Mouse (Mus musculus): ENCODE results near the gene Atp8a2.
"Not testable (repeated sequence)": the region's sequence is repeated elsewhere in the genome, so short reads cannot be mapped to it uniquely, and the experiment has no call there.

The Atp8a2 gene

DNA sequence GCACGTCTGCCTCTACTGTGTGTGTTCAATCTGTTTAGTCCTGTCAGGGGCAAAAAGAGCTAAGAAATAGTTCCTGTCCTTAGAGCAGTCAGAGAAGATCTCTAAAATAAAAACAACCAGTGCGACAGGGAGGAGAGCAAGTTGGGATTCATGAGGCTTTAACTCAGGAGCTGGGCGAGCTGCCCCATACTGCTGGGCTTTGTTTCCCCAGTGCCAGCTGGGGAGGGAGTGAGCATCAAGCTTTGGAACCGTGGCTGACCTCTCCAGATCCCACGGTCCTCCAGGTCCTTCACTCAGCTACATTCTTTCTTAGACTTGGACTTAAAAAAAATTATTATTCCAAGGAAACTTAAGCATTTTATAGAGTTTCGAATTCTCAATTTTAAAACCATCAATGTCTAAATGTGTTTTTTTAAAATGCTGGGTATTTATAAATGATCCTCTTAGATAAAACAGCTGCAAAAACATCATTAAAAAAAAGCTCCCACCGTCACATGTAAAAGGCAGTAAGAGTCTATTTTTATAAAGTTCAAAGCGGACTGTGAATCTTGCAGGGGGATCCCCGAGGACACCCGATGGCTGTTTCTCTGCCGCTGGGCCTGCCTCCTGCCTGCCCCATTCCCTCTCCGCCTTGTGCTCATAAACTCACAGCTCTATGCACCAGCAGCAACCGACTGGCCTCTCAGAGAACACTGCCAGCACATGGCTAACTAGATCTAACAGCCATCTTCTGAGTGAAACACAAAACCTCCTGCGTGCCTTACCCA, 350.2 kb downstream of the Atp8a2 start:
- no peak for DNase-seq (ENCODE audit: low spot score in 2 of 2)

DNA sequence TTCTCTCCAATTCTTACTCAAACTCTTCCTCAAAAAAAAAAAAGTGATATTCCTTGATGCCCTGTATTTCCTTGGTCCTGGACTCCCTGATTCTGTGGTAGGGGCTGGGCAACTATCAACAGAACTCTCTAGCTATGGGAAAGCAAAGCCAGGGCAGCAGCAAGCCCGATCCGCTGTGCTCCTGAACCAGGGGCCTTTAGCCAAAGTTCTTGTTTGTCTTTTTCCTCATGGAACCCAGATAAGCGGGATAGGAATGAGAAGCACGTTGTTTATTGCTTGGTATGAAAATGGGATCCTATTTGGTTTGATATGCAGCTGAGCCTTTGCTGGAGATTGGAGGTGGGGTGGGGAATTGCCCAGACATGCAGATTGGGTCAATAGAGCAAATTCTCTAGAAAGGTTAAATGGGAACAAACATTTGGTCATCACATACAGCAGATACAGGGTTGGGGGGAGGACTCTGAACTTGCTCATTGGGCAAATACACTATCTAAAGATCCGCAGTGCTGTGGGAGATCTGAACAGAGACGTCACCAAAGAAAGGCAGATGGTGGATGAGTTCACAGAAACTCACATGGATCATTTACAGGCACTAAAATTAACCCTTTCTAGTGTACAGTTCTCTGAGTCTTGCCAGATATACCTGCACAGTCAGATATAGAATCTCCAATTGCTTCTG, 353.6 kb downstream of the Atp8a2 start:
- DNase-seq (ENCODE audit: low spot score in 2 of 2), result peak in 1 of 2 experiments; percentile 8

DNA sequence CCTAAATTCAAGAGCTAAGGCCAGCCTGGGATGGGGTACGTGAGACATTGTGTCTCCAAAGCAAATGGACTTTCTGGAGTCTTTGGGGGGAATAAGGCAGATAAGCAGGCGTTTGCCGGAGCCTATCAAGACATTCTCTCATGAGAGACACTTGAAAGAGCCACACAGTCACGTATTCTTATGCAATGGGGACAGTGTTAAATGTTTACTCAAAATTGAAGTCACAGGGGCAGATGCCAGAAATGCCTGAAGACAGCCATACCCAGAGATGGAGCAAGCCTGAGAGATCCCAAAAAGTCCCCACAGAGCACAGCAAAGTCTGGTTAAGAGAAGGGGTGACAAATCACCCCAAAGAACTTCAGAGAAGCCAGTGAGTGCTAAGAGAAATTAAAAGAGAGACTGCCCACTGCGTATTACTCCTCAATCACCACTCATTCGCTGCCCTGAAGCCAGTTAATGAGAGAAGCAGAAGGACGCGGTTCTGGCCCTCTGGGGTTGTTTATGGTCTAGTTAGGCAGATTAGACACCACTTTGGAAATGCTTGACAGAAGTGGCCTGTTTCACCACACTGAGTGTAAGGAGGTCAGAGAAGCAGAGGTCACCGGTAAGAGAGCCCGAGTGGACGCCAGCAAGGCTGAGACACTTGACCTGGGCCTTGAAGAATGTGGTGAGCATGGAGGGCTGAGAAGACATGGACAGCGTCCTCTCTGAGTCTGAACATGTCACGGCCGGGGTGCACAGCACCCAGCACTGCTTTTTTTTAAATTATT, 356.8 kb downstream of the Atp8a2 start:
- no peak for DNase-seq (ENCODE audit: low spot score in 2 of 2)

DNA sequence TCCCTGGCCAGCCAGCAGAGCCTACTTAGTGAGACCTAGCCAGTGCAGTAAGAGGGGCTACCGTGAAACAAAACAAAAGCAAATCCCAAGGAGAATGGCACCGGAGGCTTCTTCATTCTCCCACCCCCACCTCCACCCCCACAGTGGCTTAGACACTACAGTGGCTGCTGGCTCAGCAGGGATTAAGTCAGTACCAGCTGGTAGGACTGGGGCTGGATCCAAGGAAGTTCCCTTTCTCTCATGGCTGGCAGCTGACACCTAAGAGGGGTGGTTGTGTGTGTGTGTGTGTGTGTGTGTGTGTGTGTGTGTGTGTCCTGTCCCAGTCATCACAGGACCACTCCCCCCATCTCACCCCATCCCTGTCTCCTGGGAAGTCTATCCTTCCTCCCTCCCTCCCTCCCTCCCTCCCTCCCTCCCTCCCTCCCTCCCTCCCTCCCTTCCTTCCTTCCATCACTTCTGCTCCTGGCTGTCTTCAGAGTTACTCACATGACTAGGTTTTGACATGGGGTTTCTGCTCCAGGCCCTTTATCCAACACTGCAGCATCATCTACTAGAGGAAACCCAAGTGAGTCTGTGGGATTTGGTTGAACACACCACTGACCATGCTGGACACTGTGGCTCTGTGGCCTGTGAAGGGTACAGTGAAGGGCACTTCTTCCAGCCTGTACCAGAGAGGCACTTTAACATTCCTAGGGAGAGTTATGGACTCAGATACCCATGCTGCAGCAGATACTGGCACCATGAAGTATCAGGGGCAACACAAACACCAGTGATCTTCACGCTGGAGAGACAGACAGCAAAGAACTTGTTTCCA, 358.3 kb downstream of the Atp8a2 start:
- not testable (repeated sequence) for DNase-seq (ENCODE audit: low spot score in 2 of 2)

DNA sequence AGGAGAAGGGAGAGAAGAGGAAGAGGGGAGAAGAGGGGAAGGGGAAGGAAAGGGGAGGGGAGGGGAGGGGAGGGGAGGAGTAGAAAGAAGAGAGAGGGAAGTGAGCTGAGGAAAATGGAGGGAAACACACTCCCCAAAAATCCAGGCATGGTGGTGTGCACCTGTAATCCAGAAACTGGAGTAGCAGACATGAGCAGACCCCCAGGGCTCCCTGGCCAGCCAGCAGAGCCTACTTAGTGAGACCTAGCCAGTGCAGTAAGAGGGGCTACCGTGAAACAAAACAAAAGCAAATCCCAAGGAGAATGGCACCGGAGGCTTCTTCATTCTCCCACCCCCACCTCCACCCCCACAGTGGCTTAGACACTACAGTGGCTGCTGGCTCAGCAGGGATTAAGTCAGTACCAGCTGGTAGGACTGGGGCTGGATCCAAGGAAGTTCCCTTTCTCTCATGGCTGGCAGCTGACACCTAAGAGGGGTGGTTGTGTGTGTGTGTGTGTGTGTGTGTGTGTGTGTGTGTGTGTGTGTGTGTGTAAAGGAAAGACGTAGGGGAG, 359.2 kb downstream of the Atp8a2 start:
- DNase-seq (ENCODE audit: low spot score in 2 of 2), result not testable (repeated sequence)

DNA sequence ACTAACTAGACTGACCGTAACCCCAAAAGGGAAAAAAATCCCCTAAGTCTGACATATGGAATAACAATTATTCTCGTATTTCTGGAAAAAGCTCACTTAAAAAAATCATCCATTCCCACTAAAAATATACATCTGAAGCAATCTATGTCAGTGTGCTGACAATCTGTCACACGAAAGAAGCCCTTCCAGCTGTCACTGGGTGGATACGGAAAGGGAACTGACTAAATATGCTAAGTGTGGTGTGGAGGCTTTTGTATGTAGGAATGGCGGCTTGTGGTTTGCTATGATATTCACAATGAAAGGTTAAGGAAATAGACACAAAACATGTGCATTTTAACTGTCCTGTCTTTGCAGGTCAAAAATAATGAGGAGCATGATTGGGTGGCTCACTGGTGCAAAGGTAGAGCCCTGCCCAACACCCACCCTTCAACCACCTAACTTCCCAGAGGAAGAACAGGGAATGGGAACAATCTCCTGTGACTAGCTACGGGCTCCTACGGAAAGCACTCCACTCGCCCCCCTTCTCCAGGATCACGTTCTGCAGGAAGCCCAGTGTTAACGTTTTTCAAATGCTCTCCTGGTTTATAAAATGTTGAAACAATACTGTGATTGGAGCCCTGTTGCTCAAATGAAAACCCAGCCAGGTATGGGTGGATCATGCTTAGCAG, 360.0 kb downstream of the Atp8a2 start:
- no peak for DNase-seq (ENCODE audit: low spot score in 2 of 2)

DNA sequence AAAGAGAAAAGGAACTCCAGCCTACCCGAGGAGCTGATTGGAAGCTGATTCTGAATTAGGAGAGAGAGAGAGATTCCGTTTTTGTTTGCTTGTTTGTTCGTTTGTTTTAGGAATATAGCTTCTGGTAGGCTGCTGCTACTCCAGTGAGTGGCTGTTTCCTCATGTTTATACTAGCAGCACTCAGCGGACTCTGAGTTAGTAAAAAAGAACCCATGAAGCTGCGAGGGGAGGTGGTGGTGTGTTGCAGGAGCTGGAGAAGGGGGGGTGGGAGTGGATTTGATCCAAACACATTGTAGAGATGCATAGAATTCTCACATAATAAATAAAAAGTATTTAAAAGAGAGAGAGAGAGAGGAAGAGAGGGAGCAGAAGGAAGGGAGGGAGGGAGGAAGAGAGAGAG, 367.4 kb downstream of the Atp8a2 start:
- DNase-seq (ENCODE audit: low spot score in 2 of 2), result no peak

DNA sequence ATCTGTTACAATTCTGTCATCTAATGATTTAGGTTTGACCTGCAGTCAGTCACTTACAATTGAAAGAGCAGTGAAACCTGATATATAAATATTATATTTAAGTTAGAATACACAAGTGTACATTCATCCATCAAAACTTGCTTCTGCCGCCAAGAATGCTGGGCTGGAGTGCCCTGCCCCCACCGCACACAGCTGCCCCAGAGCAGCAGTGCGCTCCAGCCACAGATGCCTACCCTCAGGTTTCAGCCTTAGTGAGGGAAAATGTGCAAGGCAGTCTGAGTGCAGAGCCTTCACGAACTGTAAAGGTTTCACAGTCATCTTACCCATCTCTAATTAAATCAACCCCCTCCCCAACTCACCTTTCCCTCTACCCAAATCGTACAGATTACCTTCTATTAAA, 369.6 kb downstream of the Atp8a2 start:
- DNase-seq (ENCODE audit: low spot score in 2 of 2), result no peak

DNA sequence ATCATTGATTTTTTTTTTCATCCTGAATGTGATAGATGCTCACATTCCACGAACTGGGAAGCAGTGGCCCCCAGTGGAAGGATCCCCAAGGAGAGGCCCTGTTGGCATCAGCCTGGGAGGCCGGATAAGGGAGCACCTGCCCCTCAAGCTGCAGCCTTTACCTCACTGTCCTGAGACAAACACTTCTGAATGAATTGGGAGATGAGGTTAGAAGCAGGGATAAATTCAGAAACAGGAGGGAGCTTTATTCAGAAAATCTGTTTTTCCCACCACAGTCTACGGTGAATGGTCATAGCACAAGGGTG, 376.9 kb downstream of the Atp8a2 start:
- DNase-seq (ENCODE audit: low spot score in 2 of 2), result no peak

DNA sequence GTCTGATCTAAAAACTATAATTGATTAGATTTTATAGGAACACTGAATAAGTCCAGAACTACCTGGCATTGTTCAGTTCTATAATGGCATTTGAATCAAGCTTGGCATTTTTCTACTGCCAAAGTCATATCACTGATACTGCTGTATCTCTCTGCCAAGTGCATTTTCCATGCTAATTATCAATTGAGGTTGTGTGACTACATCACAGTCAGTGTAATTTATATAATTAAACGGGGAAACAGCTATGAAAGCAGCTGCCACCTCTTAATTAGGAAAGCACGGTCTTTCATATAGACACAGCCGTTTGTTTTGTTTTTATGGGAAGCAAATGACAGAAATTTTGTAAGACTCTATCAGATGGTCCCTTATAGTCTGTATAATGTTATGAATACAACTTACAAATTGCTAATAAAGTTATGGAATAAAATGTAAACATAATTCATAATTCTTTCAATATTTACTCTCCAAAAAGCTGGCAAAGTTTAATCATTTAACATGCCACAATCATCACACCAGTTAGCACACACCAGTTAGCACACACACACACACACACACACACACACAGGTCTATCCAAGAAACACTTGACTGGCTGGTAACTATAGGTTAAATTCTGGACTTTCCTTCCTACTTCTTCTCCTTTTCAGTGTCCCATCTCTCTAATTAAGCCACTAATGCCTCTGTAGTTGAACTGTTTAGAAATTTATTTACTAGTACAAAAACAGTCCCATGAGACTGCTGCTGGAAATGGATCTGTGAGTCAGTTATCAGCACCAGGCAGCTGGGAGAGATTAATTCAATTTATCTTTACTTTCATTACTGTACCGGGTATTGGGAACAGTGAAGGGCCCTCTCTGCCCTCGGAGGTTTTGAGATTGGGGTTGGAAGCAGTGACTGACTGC, 377.5 kb downstream of the Atp8a2 start:
- DNase-seq (ENCODE audit: low spot score in 2 of 2), result no peak

DNA sequence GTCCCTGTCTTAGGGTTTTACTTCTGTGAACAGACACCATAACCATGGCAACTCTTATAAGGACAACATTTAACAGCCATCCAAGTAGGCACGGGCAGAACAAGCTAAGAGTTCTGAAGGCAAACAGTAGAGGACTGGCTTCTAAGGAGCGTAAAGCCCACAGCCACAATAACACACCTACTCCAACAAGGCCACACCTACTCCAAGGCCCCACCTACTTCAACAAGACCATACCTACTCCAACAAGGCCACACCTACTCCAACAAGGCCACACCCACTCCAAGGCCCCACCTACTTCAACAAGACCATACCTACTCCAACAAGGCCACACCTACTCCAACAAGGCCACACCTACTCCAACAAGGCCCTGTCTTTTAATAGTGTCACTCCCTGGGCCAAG, 386.7 kb downstream of the Atp8a2 start:
- DNase-seq (ENCODE audit: low spot score in 2 of 2), result not testable (repeated sequence)

DNA sequence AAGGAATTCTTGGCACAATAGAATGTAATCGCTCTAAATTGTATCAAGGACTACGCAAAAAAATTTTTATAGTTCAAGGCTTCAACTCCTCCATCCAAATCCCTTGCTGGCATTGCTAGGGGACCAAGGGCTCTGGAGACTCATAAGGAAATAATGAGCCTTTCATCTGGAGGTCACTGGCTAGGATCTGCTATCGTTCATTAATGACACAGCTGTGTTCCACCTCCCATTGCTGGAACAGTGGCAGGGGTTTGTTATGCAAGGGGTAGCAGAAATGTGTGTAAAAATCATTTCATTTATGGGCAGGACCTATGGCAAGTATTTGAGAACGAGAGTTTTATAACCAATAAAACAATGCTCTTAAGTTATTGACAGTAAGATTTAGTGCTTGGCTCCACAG, 387.2 kb downstream of the Atp8a2 start:
- no peak for DNase-seq (ENCODE audit: low spot score in 2 of 2)

DNA sequence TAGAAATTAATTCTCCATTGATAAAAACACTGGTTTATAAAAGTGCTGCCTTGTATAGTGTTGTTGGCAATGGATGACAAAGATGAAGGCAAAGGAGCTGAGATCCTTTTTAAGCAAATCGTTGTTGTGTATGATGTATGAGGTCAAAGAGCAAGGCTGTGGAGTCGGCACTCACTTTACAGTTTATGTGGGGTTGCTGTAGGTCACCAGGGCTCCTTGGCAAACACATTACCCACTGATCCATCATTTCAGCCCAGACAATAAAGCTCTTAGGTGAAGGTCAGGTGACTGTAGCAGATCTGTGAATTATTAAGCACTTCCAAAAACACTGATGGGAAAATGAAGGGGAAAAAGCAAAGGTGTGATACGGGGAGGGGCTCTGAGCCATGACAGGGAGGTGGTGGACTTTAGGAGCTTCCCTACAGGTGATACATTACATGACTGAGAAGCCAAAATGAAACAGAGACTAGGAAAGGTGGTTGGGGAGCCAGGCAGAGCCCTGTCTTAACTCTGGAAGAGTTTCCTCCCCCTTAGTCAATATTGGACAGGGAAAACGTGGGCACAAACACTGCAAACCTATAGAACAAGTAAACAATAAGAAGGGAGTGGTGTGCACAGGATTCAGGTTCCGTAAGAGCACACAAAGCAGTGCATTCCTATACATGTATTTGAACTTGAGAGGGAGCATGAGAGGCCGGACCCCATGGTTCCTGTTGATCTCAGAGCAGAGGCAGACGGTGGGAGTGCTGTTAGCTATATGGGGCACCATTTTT, 389.3 kb downstream of the Atp8a2 start:
- no peak for DNase-seq (ENCODE audit: low spot score in 2 of 2)

DNA sequence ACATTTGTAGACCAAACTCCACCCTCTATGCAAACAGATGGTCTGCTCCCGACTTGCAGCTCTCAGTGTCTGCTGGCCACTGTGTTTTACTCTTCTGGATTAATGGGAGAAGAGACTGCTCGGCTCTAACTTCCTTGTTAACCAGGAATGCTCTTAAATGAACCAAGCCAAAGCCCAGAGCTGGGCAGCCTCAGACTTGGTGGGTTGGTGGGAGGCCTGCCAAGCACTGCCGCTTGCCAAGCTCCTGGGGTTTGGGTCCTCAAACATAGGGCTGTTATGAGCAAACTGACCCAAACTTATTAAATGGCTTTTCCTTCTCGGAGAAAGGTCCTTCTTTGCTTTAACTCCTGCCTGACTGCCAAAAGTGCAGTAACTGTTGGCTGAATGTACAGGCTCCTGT, 390.1 kb downstream of the Atp8a2 start:
- peak in 1 of 2 experiments; percentile 3 for DNase-seq (ENCODE audit: low spot score in 2 of 2)

DNA sequence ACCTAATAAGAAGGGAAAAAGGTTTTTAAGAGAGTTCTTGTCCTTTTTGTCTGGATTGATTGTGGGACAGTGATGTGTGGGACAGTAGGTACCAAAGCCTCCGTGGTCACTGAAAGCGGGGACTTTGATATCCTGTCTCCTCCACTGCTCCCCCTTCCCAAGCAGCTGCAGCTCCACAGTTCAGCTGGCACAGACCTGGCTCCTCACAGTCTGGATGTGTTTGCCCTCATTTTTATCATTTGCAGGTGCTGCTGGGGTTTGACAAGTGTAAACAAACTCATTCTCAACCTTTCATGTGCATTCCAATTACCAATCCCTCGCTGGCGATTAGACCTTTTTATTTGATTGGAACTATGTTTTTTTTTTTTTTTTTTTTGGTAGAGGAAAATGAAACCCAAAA, 390.8 kb downstream of the Atp8a2 start:
- no peak for DNase-seq (ENCODE audit: low spot score in 2 of 2)

DNA sequence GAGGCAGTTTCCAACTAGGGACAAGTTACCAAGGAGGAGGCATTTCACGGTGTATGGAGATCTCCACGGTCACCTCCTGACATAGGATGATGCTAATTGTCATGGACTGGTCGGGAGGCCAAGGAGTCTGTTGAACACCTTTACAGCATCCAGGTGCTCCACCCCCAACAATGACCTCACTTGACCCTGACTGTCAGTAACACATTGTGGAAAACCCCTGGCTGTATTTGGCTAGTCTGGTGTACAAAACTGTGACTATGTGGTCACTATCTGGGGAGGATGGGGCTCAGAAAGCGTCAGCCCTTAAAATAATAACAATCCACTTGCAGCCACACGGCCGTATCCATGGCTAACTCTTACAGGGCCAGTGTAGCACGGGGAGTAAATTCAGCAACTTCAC, 391.3 kb downstream of the Atp8a2 start:
- DNase-seq (ENCODE audit: low spot score in 2 of 2), result no peak

DNA sequence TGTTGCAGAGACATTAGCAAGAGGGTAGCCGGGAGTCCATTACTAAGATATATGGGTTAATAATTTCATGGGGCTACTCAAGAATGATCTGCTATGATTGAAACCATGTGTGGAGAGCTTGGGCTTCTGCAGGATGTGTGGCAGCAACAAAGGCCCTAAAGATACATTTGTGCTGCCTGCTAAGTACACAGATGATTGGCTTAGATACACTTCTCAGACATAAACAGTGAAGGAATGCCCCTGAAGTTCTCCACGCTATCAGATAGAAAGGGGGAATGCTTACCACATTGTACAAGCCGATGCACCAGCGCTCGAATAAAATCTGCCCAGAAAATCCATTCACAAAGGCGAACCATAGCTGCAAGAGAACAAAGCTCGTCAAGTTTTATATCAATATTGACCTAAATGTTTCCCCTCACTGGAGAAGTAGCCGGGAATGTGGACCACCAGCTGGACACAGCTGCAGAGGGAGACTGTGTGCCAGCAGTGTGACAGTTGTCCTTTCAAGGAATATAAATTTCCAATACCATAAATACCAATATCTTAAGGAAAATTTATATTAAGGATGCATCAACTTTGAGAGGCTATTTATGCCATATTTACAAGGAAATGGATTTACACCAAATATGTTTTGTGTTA, 394.9 kb downstream of the Atp8a2 start:
- no peak for DNase-seq (ENCODE audit: low spot score in 2 of 2)

DNA sequence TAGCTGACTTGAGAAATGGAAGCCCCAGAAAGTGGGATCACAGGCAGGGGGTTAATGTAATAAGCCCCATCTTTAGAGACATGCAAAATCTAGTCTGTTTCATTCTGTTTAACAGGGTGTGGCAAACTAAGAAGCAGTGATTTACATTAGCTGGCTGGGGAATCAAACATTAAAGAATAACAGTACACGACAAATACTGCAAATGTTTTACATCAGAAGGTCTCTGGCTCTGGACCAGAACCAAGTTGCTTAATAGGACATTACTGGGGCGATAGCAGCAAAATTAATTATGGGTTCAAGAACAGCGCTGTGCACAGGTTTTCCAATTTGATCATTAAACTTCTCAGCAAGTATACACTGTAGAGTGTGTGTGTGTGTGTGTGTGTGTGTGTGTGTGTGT, 397.5 kb downstream of the Atp8a2 start:
- no peak for DNase-seq (ENCODE audit: low spot score in 2 of 2)

DNA sequence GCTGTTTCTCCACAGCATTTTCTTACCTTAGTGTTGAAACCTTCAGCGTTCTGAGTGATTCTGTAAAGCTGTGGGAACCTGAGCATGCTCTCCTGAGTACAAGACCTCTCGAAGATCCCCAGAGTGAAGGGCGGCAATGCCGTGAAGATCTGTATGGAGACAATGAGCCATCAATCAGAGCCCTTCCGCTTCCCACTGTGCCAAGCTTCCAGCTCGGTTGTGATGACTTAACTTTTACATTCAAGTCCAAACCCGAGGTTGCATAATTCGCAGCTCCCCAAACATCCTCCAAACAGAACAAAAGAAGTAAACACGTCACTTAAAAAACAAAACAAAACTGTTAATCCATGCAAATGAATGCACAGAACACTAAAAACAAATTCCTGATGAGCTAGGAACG, 403.1 kb downstream of the Atp8a2 start:
- no peak for DNase-seq (ENCODE audit: low spot score in 2 of 2)
